Mouse (Mus musculus): ENCODE measurements around the gene Man1a2. TPM values are rescaled to one million over a fixed set of nuclear protein-coding genes. Genes with fewer than 3 reads are reported as not detected.

The Man1a2 gene
- polyA plus RNA-seq, 1 experiment, result 39.8 TPM

GRCm38 (mm10) chr3:100522671-100523070 is 162.6 kb downstream of the Man1a2 start:
- Histone ChIP-seq H3K27ac (ENCODE audit: insufficient read depth, low read length) (no peak overlapping the region), H3K4me3 (ENCODE audit: insufficient read depth, low read length) (no peak overlapping the region), H3K4me1 (ENCODE audit: control insufficient read depth, insufficient read depth, low read length) (no peaks in the 10 kb centered on the region)
- TF ChIP-seq POLR2A (IDR thresholded peaks at IDR 0.05; ENCODE audit: extremely low read depth, insufficient read depth, low read length) (no peak), CTCF (IDR thresholded peaks at IDR 0.05; ENCODE audit: extremely low read depth, insufficient read depth, low read length) (no peak)

DNA sequence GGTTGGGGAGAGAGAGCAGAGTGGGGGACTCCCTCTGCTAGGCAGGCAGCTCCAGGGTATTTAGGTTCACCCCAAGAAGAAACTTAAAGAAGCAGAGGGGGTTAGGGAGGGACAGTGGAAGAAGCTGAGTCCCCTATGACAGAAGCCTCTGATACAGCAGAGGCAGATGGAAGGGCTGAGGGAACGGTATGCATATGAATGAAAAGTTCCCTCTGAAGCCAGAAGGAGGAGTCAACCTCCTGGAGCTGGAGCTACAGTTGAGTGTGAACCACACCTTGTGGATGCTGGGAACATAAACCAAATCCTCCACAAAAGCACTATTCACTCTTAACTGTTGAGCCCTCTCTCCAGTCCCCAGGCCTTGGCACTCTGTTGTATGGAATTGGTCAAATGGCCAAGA is 163.7 kb downstream of the Man1a2 start:
- no peaks in the 10 kb centered on the region for H3K4me1 ChIP-seq (ENCODE audit: control insufficient read depth, insufficient read depth, low read length)
- TF ChIP-seq CTCF (IDR thresholded peaks at IDR 0.05; ENCODE audit: extremely low read depth, insufficient read depth, low read length) (no peak), POLR2A (IDR thresholded peaks at IDR 0.05; ENCODE audit: extremely low read depth, insufficient read depth, low read length) (no peak)
- no peak overlapping the region for H3K27ac ChIP-seq (ENCODE audit: insufficient read depth, low read length)
- no peak overlapping the region for H3K4me3 ChIP-seq (ENCODE audit: insufficient read depth, low read length)

GRCm38 (mm10) chr3:100515754-100516141 is 169.6 kb downstream of the Man1a2 start:
- TF ChIP-seq POLR2A (IDR thresholded peaks at IDR 0.05; ENCODE audit: extremely low read depth, insufficient read depth, low read length) (no peak), CTCF (IDR thresholded peaks at IDR 0.05; ENCODE audit: extremely low read depth, insufficient read depth, low read length) (no peak)
- Histone ChIP-seq H3K4me1 (ENCODE audit: control insufficient read depth, insufficient read depth, low read length) (no peaks in the 10 kb centered on the region), H3K27ac (ENCODE audit: insufficient read depth, low read length) (no peak overlapping the region), H3K4me3 (ENCODE audit: insufficient read depth, low read length) (no peak overlapping the region)

DNA sequence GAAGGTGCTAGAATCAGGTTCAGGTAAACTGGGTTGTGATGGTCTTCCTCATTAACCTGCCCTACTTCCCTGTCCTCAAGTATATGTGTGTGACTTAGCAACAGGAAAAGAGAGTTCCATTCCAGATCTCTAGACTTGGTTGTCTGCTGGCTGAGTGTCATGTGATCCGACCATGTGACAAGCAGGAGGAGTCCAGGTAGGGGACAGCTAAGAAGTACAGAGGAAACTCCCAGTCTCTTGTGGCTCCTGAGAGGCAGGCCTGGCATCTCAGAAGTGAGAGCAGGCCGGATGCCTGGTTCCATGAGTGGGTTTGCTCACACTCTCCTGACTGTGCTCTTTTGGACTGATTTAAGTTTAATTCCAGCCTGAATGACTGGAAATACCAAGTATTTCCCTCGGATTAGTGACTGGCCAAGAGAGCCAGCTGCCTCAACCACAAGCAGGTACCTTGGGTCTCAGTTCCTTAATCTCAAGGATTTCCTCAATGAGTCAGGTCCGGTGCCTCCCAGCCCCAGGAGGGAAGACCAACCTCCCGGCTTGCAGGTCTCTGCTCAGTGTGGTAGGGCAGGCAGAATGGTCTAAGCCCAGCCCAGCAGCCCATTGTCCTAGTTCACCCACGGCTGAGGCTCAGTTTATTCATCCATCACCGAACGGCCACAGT is 170.1 kb downstream of the Man1a2 start:
- H3K4me3 ChIP-seq (ENCODE audit: insufficient read depth, low read length), result no peak overlapping the region
- no peak for TF ChIP-seq POLR2A (IDR thresholded peaks at IDR 0.05; ENCODE audit: extremely low read depth, insufficient read depth, low read length)
- no peak for TF ChIP-seq CTCF (IDR thresholded peaks at IDR 0.05; ENCODE audit: extremely low read depth, insufficient read depth, low read length)
- H3K4me1 ChIP-seq (ENCODE audit: control insufficient read depth, insufficient read depth, low read length), result no peaks in the 10 kb centered on the region
- no peak overlapping the region for H3K27ac ChIP-seq (ENCODE audit: insufficient read depth, low read length)

Other genes starting within 250 kb of the Man1a2 start
- 0.98 and 1.0 TPM in 2 replicates for gene Tent5c, start 196.2 kb downstream of the Man1a2 start, polyA plus RNA-seq (2012; rRNA removed)
- 0.15 and 0.17 TPM in 2 replicates for gene Vtcn1, start 140.0 kb upstream of the Man1a2 start, polyA plus RNA-seq (2012; rRNA removed)
- gene Trim45, start 236.7 kb upstream of the Man1a2 start, polyA plus RNA-seq (2012; rRNA removed), result 8.1 and 8.7 TPM in 2 replicates

Data from cortical plate, adult 2 months (tissue).